Mouse (Mus musculus) thymus, adult 2 months (tissue): ENCODE measurements around the gene Dgki.

Source experiments
- CTCF ChIP-seq: fragments of 200-500 bp; IDR thresholded peaks from 2 replicates; pipeline ENCODE4 v1.5.1; 2012; ENCODE audit warnings: mild to moderate bottlenecking, control low read depth, low read length, moderate library complexity, borderline replicate concordance; ENCODE audit not compliant: control insufficient read depth, poor library complexity, insufficient read depth; ENCODE audit errors: extremely low read depth
- POLR2A ChIP-seq: fragments of 200-500 bp; IDR thresholded peaks from 2 replicates; pipeline ENCODE4 v1.6.1; 2012; ENCODE audit warnings: mild to moderate bottlenecking, low read length, control low read depth, moderate library complexity; ENCODE audit not compliant: control insufficient read depth, poor library complexity, insufficient read depth; ENCODE audit errors: extremely low read depth

GRCm38 (mm10) chr6:37004914-37005313 lies 295.1 kb downstream of the Dgki start:
- TF ChIP-seq CTCF (no peak), POLR2A (no peak)
